Mouse (Mus musculus): ENCODE measurements around the gene Pcmt1. TPM values are rescaled to one million over a fixed set of nuclear protein-coding genes. Genes with fewer than 3 reads are reported as not detected.

Pcmt1 gene
- total RNA-seq, 2 experiments from 2014 or later = 79.9 to 83.7 TPM

DNA sequence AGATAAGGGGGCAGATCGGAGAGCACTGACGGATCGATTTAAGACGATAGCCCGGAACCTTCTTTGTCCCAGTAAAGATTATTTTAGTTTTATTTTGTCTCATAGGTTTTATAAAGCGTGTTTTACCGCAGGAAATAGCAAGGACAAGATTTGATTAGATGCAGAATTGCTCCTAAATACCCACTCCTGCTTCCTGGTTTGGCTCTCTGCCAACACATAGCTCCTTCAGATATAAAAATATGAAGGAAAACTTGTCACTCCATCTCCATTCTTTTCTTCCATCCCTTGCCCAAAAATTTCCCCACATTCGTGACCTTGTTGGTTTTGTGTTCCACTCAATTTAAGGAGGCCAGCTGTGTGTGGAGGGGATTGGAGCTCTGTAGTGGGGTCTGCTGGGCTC is 90.1 kb downstream of the Pcmt1 start:
- DNase-seq (ENCODE audit: low spot score in 2 of 2) = no peak

DNA sequence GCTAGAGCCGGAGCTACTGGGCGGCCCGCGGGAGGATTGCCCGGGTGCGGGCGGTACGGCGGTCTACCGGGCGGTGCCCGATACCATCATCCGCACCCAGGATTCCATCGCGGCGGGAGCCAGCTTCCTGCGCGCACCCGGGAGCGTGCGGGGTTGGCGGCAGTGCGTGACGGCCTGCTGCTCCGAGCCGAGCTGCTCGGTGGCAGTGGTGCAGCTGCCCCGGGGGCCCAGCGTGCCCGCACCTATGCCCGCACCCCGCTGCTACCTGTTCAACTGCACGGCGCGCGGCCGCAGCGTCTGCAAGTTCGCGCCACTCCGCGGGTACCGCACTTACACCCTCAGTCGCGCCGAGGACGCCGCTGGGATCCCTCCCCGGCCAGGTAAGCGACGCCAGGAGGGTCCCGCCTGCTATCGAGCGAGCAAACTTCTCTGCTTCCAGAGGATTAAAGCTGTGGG is 90.7 kb downstream of the Pcmt1 start:
- DNase-seq (ENCODE audit: low spot score in 2 of 2) = no peak

DNA sequence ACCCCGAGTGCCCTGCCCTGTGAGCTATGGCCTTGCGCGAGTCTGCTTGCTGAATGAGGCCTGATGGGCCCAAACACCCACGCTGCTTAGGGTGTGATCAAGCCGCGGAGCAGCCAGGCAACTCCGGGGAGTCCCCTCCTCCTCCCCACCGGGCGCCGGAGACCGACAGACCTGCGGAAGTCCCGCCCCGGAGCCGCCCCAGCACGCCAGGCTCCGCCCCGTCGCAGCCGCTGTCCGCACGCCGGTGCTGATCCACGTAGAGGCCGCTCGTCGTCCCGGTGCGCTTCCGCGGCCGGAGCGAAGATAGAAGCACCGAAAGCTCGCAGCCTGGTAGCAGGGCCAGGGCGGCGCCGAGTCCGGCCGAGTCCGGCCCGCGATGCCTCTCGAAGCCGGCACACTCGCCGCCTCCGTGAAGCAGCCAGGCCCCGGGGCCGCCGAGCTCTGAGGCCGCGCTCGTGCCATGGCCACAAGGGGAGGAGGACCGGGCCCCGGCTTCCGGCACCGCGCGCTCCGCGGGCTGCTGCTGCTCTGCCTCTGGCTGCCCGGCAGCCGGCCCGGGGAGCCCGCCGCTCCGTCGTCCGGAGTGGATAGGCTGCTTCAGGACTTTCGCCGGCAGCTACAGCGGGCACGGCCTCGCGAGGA is 91.2 kb downstream of the Pcmt1 start, which contains the start of gene Lrp11:
TSS of gene Lrp11 (plus strand) at position 209 of the 642 bp plus-strand sequence.
- DNase-seq (ENCODE audit: low spot score in 2 of 2) = peak; percentile 96 to 97

DNA sequence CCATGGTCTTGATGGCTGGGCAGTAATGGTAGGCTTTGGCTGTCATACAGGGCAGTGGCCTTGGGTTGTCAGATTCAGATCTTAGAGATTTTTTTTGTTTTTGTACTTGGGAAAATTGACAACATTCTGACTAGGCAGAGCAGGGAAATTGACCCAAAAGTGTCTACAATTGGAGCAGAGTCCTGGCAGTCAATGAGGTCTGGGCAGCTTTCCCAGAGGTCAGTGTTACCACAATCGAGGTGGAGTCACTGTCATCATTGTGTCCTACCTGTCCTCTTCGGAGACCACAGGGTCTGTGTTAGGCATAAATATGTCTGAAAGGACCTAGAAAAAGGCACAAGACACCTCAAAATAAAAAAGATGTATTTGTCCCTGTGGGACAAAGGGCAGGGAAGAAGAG is 94.2 kb downstream of the Pcmt1 start:
- no peak for DNase-seq (ENCODE audit: low spot score in 2 of 2)

DNA sequence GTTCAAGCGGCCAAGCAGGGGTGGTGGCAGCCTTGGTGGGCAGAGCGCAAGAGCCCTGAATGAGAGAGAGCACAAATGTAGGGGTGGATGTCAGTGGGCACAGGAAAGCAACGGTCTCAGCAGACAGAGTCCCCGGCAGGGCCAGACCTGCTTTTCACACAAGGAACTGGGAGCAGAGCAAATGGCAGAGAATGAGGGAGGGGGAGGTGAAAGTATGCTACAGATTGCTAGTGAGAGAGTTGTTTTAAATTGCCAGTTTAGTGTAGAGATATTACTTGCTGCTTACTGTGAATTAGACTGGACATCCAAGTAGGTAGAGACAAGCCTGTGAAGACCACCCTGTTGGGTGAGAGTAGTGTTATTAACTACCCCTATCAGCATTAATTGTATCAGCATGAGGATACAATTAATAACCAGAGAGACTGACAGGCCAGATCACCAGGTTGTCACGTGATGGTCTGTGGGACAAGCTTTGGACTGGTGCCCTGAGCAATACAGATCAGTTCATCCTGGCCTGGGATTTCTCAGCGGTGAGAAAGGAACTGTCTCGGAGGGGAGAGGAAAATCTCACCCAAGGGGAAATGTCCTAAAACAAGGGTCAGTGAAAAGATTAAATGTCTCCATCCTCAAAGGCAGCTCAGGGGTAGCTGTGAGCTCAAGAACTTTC is 97.9 kb downstream of the Pcmt1 start:
- no peak for DNase-seq (ENCODE audit: low spot score in 2 of 2)

DNA sequence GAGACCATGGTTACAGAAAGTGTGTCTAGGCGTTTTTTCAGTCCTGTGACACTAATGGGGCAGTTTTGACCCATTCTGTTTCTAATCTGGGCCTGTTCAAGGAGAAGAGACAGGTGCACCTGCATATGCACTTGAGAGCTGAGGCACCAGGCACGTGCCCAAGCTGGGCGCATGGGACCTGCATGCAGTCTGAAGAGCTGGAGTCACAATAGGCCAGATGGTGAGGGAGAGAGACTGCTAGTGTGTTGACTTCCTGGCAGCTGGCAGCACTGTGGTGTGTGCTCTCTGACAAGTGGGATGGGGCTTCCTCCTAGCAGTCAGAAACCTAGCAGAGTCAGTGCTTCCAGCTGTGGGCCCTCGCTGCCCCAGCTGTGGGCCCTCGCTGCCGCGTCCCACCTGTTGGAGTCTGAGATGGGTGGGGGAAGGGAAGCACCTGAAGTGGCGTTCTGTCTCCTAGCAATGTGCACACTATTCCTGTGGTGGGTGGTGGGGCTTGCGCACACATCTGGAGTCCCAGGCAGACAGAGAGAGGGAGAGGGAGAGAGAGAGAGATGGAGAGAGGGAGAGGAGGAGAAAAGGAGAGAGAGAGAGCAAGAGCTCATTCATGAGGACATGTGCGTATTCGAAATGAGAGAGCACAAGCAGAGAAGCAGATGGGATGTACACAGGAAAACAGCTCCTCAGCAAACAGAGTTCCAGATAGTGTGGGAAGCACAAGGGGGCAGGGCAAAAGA is 98.6 kb downstream of the Pcmt1 start:
- DNase-seq (ENCODE audit: low spot score in 2 of 2) = no peak

DNA sequence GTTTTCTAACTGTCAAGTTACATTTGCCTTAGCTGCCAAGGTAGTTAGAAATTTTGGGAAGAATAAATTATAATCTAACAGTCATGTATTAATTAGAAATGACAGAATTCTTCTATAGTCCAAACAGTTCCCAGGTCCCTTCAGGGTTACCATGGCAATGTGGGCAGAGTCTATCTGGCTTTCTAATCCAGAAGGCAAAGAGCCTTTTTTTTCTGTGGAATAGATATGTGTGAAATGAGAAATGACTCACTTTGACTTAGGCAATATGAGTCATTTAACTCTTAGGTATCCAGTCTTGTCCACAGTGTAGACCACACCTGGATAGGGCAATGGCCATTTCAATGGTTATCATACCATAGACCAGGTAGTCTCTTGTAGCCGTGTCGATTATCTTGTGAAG is 99.5 kb downstream of the Pcmt1 start:
- no peak for DNase-seq (ENCODE audit: low spot score in 2 of 2)

Other genes starting within 250 kb of the Pcmt1 start
- 1 to 10 TPM; 1.5 to 3.9 TPM for gene Ulbp1, start 207.5 kb downstream of the Pcmt1 start, total RNA-seq (2021)
- 10 to 100 TPM; 21.8 to 22.1 TPM for gene Lrp11, start 91.3 kb downstream of the Pcmt1 start, total RNA-seq (2021)
- gene Nup43, start 13.6 kb downstream of the Pcmt1 start, total RNA-seq (2021) = 1 to 10 TPM; 5.9 to 9.1 TPM
- gene Lats1, start 78 bp upstream of the Pcmt1 start, total RNA-seq (2021) = 10 to 100 TPM; 40.6 to 52.9 TPM
- 10 to 100 TPM; 30.7 to 33.1 TPM for gene Katna1, start 44.9 kb upstream of the Pcmt1 start, total RNA-seq (2021)
- 100 to 1,000 TPM; 173 to 253 TPM for gene Ginm1, start 111.7 kb upstream of the Pcmt1 start, total RNA-seq (2021)
- 10 to 100 TPM; 25.5 to 30.8 TPM for gene Ppil4, start 111.8 kb upstream of the Pcmt1 start, total RNA-seq (2021)
- gene Zc3h12d, start 151.3 kb upstream of the Pcmt1 start, total RNA-seq (2021) = under 1 TPM; 0.13 to 0.38 TPM